Mouse (Mus musculus): ENCODE measurements around the gene Vmn1r71. TPM values are rescaled to one million over a fixed set of nuclear protein-coding genes. Genes with fewer than 3 reads are reported as not detected.

Vmn1r71 gene
- not detected in 2 replicates for polyA plus RNA-seq (2012; rRNA removed)

GRCm38 (mm10) chr7:10754264-10754663, at the start of gene Vmn1r71:
Gene Vmn1r71 (minus strand): TSS chr7:10754364.

Other genes starting within 250 kb of the Vmn1r71 start
- gene Vmn1r68, start 195.9 kb downstream of the Vmn1r71 start, polyA plus RNA-seq (2012; rRNA removed) = not detected in 2 replicates
- gene Vmn1r69, start 140.7 kb downstream of the Vmn1r71 start, polyA plus RNA-seq (2012; rRNA removed) = not detected in 2 replicates
- not detected in 2 replicates for gene Vmn1r70, start 122.8 kb downstream of the Vmn1r71 start, polyA plus RNA-seq (2012; rRNA removed)
- gene Nlrp4b, start 66.6 kb downstream of the Vmn1r71 start, polyA plus RNA-seq (2012; rRNA removed) = not detected in 2 replicates
- not detected in 2 replicates for gene Zscan4b, start 150.7 kb upstream of the Vmn1r71 start, polyA plus RNA-seq (2012; rRNA removed)

Measured in stomach, adult 2 months (tissue).